Mouse (Mus musculus): Measurements from ENCODE around the gene Ninj2. TPM values are rescaled to one million over a fixed set of nuclear protein-coding genes. Genes with fewer than 3 reads are reported as not detected.
"Not testable (repeated sequence)": the region's sequence is repeated elsewhere in the genome, so short reads cannot be mapped to it uniquely, and the experiment has no call there.

Gene Ninj2
- polyA plus RNA-seq, 1 experiment from 2014 or later, result not detected

- Histone ChIP-seq H3K9me3 (replicated peaks) (no peaks in the 10 kb centered on the region), H3K4me1 (no peaks in the 10 kb centered on the region), H3K27me3 (ENCODE audit: low read depth, poor library complexity, severe bottlenecking) (no peaks in the 10 kb centered on the region), H3K4me3 (no peak overlapping the region), H3K27ac (no peak overlapping the region), H3K36me3 (no peaks in the 10 kb centered on the region)
- no peak for DNase-seq (ENCODE audit: low spot score)
- 82% methylated on average over 4 of the region's 4 CpGs for WGBS
These were observed 11.6 kb upstream of the Ninj2 start for GRCm38 (mm10) chr6:120081516-120081915.

GRCm38 (mm10) chr6:120082251-120082950 lies 10.7 kb upstream of the Ninj2 start:
- DNase-seq (ENCODE audit: low spot score), result no peak
- no peak overlapping the region for H3K4me3 ChIP-seq
- no peaks in the 10 kb centered on the region for H3K4me1 ChIP-seq
- H3K9me3 ChIP-seq (replicated peaks), result no peaks in the 10 kb centered on the region
- no peak overlapping the region for H3K27ac ChIP-seq
- no peaks in the 10 kb centered on the region for H3K27me3 ChIP-seq (ENCODE audit: low read depth, poor library complexity, severe bottlenecking)
- no peaks in the 10 kb centered on the region for H3K36me3 ChIP-seq
- WGBS, result 87% methylated on average over 6 of the region's 6 CpGs

GRCm38 (mm10) chr6:120082951-120083411 lies 10.2 kb upstream of the Ninj2 start:
- Histone ChIP-seq H3K27ac (no peak overlapping the region), H3K36me3 (no peaks in the 10 kb centered on the region), H3K27me3 (ENCODE audit: low read depth, poor library complexity, severe bottlenecking) (no peaks in the 10 kb centered on the region), H3K4me1 (no peaks in the 10 kb centered on the region), H3K9me3 (replicated peaks) (no peaks in the 10 kb centered on the region), H3K4me3 (no peak overlapping the region)
- DNase-seq (ENCODE audit: low spot score), result no peak
- WGBS, result 87% methylated on average over 8 of the region's 8 CpGs

- H3K36me3 ChIP-seq, result no peaks in the 10 kb centered on the region
- H3K4me3 ChIP-seq, result no peak overlapping the region
- no peaks in the 10 kb centered on the region for H3K27me3 ChIP-seq (ENCODE audit: low read depth, poor library complexity, severe bottlenecking)
- no peak overlapping the region for H3K27ac ChIP-seq
- no peaks in the 10 kb centered on the region for H3K9me3 ChIP-seq (replicated peaks)
- 79% methylated on average over 6 of the region's 6 CpGs for WGBS
- no peak for DNase-seq (ENCODE audit: low spot score)
- H3K4me1 ChIP-seq, result no peaks in the 10 kb centered on the region
These were observed 9.7 kb upstream of the Ninj2 start for GRCm38 (mm10) chr6:120083442-120083841.

GRCm38 (mm10) chr6:120084983-120085382 lies 8.2 kb upstream of the Ninj2 start:
- no peaks in the 10 kb centered on the region for H3K4me1 ChIP-seq
- H3K4me3 ChIP-seq, result no peak overlapping the region
- DNase-seq (ENCODE audit: low spot score), result no peak
- H3K27ac ChIP-seq, result no peak overlapping the region
- 94% methylated on average over 2 of the region's 2 CpGs for WGBS
- H3K27me3 ChIP-seq (ENCODE audit: low read depth, poor library complexity, severe bottlenecking), result no peaks in the 10 kb centered on the region
- no peaks in the 10 kb centered on the region for H3K36me3 ChIP-seq
- H3K9me3 ChIP-seq (replicated peaks), result no peaks in the 10 kb centered on the region

GRCm38 (mm10) chr6:120085832-120086231 lies 7.3 kb upstream of the Ninj2 start:
- no peak for DNase-seq (ENCODE audit: low spot score)
- H3K4me3 ChIP-seq, result no peak overlapping the region
- no peaks in the 10 kb centered on the region for H3K36me3 ChIP-seq
- H3K4me1 ChIP-seq, result peaks cover 4% of the 10 kb centered on the region; the same call in 1 of the 2 replicates
- H3K9me3 ChIP-seq (replicated peaks), result no peaks in the 10 kb centered on the region
- 78% methylated on average over 3 of the region's 3 CpGs for WGBS
- no peak overlapping the region for H3K27ac ChIP-seq
- no peaks in the 10 kb centered on the region for H3K27me3 ChIP-seq (ENCODE audit: low read depth, poor library complexity, severe bottlenecking)

- H3K36me3 ChIP-seq; H3K27ac ChIP-seq; H3K9me3 ChIP-seq (replicated peaks); DNase-seq (ENCODE audit: low spot score); H3K4me3 ChIP-seq; H3K27me3 ChIP-seq (ENCODE audit: low read depth, poor library complexity, severe bottlenecking): not testable (repeated sequence)
- 90% methylated on average over 8 of the region's 8 CpGs for WGBS
- peaks cover 13% of the 10 kb centered on the region for H3K4me1 ChIP-seq
These were observed 6.1 kb upstream of the Ninj2 start for GRCm38 (mm10) chr6:120087041-120087440.

- Histone ChIP-seq H3K36me3 (no peaks in the 10 kb centered on the region), H3K27ac (no peak overlapping the region), H3K27me3 (ENCODE audit: low read depth, poor library complexity, severe bottlenecking) (no peaks in the 10 kb centered on the region), H3K4me1 (peaks cover 20% of the 10 kb centered on the region), H3K4me3 (peak overlapping the region; percentile 31), H3K9me3 (replicated peaks) (no peaks in the 10 kb centered on the region)
- WGBS, result 24% methylated on average over 15 of the region's 15 CpGs
- DNase-seq (ENCODE audit: low spot score), result peak; percentile 57
These were observed 2.4 kb upstream of the Ninj2 start for GRCm38 (mm10) chr6:120090712-120091248.

- no peak overlapping the region for H3K4me3 ChIP-seq
- 84% methylated on average over 4 of the region's 4 CpGs for WGBS
- no peak overlapping the region for H3K27ac ChIP-seq
- H3K9me3 ChIP-seq (replicated peaks), result no peaks in the 10 kb centered on the region
- DNase-seq (ENCODE audit: low spot score), result no peak
- H3K27me3 ChIP-seq (ENCODE audit: low read depth, poor library complexity, severe bottlenecking), result no peaks in the 10 kb centered on the region
- H3K36me3 ChIP-seq, result no peaks in the 10 kb centered on the region
- peaks cover 20% of the 10 kb centered on the region for H3K4me1 ChIP-seq
These were observed 1.2 kb upstream of the Ninj2 start for GRCm38 (mm10) chr6:120091956-120092355.

- Histone ChIP-seq H3K4me1 (peaks cover 20% of the 10 kb centered on the region), H3K27me3 (ENCODE audit: low read depth, poor library complexity, severe bottlenecking) (no peaks in the 10 kb centered on the region), H3K27ac (no peak overlapping the region), H3K9me3 (replicated peaks) (no peaks in the 10 kb centered on the region), H3K4me3 (no peak overlapping the region), H3K36me3 (no peaks in the 10 kb centered on the region)
- DNase-seq (ENCODE audit: low spot score), result no peak
- WGBS, result 85% methylated on average over 9 of the region's 9 CpGs
These were observed 1.1 kb downstream of the Ninj2 start for GRCm38 (mm10) chr6:120094091-120094776.

- no peaks in the 10 kb centered on the region for H3K27me3 ChIP-seq (ENCODE audit: low read depth, poor library complexity, severe bottlenecking)
- no peaks in the 10 kb centered on the region for H3K36me3 ChIP-seq
- H3K4me3 ChIP-seq, result no peak overlapping the region
- no peak for DNase-seq (ENCODE audit: low spot score)
- H3K27ac ChIP-seq, result no peak overlapping the region
- H3K4me1 ChIP-seq, result peaks cover 20% of the 10 kb centered on the region
- 83% methylated on average over 5 of the region's 5 CpGs for WGBS
- H3K9me3 ChIP-seq (replicated peaks), result no peaks in the 10 kb centered on the region
These were observed 1.9 kb downstream of the Ninj2 start for GRCm38 (mm10) chr6:120095096-120095495.

- Histone ChIP-seq H3K4me1 (peaks cover 19% of the 10 kb centered on the region), H3K27ac (no peak overlapping the region), H3K36me3 (no peaks in the 10 kb centered on the region), H3K9me3 (replicated peaks) (no peaks in the 10 kb centered on the region), H3K4me3 (no peak overlapping the region), H3K27me3 (ENCODE audit: low read depth, poor library complexity, severe bottlenecking) (no peaks in the 10 kb centered on the region)
- no peak for DNase-seq (ENCODE audit: low spot score)
- WGBS, result 96% methylated on average over 1 of the region's 1 CpGs
These were observed 2.4 kb downstream of the Ninj2 start for GRCm38 (mm10) chr6:120095501-120095900.

- no peaks in the 10 kb centered on the region for H3K4me1 ChIP-seq
- H3K9me3 ChIP-seq (replicated peaks), result no peaks in the 10 kb centered on the region
- no peak overlapping the region for H3K27ac ChIP-seq
- WGBS, result 85% methylated on average over 5 of the region's 5 CpGs
- H3K27me3 ChIP-seq (ENCODE audit: low read depth, poor library complexity, severe bottlenecking), result no peaks in the 10 kb centered on the region
- H3K36me3 ChIP-seq, result no peaks in the 10 kb centered on the region
- no peak for DNase-seq (ENCODE audit: low spot score)
- no peak overlapping the region for H3K4me3 ChIP-seq
These were observed 6.2 kb downstream of the Ninj2 start for GRCm38 (mm10) chr6:120099392-120099791.

Measured in limb, embryonic 10.5 days (tissue).